Mouse (Mus musculus) heart, embryonic 10.5 days (tissue): Measurements from ENCODE around the gene Nsdhl. TPM values are rescaled to one million over a fixed set of nuclear protein-coding genes. Genes with fewer than 3 reads are reported as not detected.

Experiments
- microRNA counts: library from miRNA; unstranded; fragments of <30 nt; microRNA quantifications from one replicate; lab custom pipeline; 2017
- microRNA-seq: library from miRNA; unstranded; fragments of <30 nt; microRNA quantifications from one replicate; pipeline ENCODE4, GENCODE M21; 2017
- polyA plus RNA-seq: library from polyadenylated mRNA; unstranded; fragments of >200 nt; fragmentation: Nextera tagmentation; extraction: Ambion mirVana; gene quantifications from 2 replicates; pipeline ENCODE4 v1.2.1, GENCODE M21; 2016

The Nsdhl gene
- polyA plus RNA-seq, 1 experiment from 2014 or later: 23.0 TPM

MicroRNA genes within 50 kb of the gene (microRNA counts, 519-probe panel; counts per million panel counts)
- microRNA mmu-miR-2137 (lab: Ali Mortazavi, UCI): not detected

Small RNAs within 50 kb of the gene (microRNA-seq; reads per million reads assigned to microRNA genes)
- gene Mir2137: 1.0 reads per million

Other genes with a start within 250 kb of the Nsdhl start
- 0.05 TPM in 1 of 2 replicates, not detected in the other for gene Gabrq, start 93.4 kb upstream of the Nsdhl start, polyA plus RNA-seq
- gene Cetn2, start 146 bp upstream of the Nsdhl start, polyA plus RNA-seq: 54.8 and 60.5 TPM in 2 replicates
- gene Zfp185, start 68.8 kb downstream of the Nsdhl start, polyA plus RNA-seq: 5.7 and 7.2 TPM in 2 replicates
- 0.07 and 0.11 TPM in 2 replicates for gene Pnma5, start 118.5 kb downstream of the Nsdhl start, polyA plus RNA-seq
- 0.08 TPM in 1 of 2 replicates, not detected in the other for gene Pnma3, start 146.2 kb downstream of the Nsdhl start, polyA plus RNA-seq
- 0.84 and 1.2 TPM in 2 replicates for gene Xlr4a, start 163.9 kb downstream of the Nsdhl start, polyA plus RNA-seq
- 1.8 and 2.4 TPM in 2 replicates for gene Xlr3a, start 178.5 kb downstream of the Nsdhl start, polyA plus RNA-seq
- 0.10 and 0.23 TPM in 2 replicates for gene Gm14685, start 198.5 kb downstream of the Nsdhl start, polyA plus RNA-seq
- not detected in 2 replicates for gene Xlr5b, start 230.2 kb downstream of the Nsdhl start, polyA plus RNA-seq
- 0.13 TPM in 1 of 2 replicates, not detected in the other for gene DXBay18, start 230.9 kb downstream of the Nsdhl start, polyA plus RNA-seq